Mouse (Mus musculus): Measurements from ENCODE around the gene Rxra.

The Rxra gene

GRCm38 (mm10) chr2:27670746-27671145 is 5.5 kb upstream of the Rxra start:
- DNase-seq (ENCODE audit: low spot score), result no peak

DNA sequence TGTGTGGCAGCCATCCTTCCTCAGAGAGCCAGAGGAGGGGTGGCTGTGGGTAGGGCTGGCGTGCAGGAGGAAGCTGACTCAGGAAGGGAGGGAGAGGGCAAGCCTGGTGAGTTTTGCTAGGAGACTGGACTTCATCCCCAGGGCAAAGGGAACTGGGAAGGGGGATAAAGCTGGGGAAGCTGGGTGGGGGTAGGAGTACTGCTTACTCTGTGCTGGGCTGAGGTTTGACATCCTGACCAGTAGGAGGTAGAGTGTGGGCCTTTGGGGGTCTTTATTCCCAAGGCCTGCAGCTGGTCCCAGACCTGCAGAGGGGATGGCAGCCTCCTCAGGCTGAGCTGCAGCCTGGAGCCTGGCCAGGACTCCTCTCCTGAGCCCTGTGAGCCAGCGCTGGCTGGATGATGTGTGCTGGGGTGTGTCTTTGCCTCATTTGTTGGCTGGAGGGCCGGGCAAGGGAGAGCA is 4.6 kb upstream of the Rxra start:
- DNase-seq (ENCODE audit: low spot score), result no peak

- no peak for DNase-seq (ENCODE audit: low spot score)
Observed at GRCm38 (mm10) chr2:27676478-27677325, 462 bp downstream of the Rxra start.

DNA sequence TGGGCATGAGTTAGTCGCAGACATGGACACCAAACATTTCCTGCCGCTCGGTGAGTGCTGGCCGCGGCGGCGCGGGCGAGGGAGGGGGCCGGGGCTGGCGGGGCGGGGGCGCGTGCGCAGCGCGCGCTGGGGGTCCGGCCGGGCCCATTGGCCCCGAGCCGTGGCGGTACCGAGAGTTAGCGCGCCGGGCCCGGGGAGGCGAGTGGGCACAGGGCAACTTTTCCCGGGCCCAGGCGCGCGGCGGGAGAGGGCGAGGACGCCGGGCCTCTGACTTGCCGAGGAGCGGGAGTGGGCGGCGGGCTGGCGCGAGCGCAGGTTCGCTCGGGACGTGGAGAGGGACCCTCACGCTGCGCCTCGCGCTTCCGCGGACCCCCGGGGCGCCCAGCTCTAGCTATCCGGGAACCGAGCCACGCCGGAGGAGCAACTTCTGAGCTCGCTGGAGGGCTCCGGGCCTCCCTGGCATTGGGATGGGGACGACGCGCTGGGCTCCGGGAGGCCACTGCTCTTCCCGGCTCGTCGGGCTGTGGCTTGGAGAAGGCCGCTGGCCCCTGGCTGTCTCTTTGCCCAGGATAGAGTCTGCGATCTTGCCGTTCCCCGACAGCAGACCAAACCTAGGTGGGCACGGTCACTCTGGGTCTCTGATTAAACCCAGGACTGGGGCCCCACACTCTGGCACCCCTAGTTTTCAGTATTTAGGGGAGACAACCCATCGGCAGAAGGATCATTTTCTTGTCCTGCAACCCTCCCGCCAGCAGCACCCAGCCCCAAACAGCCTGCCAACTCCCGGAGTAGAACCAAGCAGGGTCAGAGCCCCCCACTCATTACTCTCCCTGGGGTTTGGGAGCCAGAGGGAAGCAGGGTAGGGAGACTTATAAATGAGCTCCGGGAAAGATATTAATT is 1.4 kb downstream of the Rxra start:
- no peak for DNase-seq (ENCODE audit: low spot score)

DNA sequence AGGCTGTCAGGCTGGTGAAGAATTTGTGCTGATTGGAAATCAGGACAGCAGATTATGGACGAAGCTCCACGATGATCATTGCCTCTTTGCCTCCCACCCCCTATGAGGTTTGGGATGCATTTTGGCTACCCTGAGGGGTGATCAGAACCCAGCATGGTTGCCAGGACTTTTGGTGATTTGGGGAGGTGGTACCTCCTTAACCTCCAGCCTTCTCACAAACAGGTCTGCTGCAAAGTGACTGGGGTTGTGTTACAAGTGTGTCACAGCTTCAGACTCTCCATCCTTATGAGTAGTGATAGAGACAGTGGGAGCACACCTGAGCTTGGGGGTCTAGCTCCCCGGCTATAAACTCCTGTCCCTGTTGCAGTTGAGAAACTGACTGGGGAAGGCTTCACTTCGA is 2.1 kb downstream of the Rxra start:
- no peak for DNase-seq (ENCODE audit: low spot score)

GRCm38 (mm10) chr2:27678836-27679480 is 2.7 kb downstream of the Rxra start:
- no peak for DNase-seq (ENCODE audit: low spot score)

DNA sequence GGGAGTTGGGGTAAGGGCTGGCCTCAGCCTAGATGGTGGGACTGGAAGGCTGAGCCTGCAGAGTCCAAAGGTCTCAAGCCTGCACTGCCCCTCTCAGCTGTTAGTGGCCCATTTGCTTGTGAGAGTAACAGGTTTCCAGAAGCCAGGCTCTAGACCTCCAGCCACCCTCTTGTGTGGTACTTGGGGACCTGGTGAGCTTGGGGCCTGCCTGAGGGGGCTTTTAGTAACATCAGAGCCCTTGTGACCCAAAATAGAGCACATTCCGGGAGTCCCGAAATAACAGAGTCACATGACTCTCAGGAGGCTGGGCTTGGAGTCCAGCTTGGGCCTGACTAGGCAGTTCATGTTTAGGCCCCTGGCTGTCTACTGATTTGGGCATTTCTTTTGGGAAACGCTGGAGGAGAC is 3.4 kb downstream of the Rxra start:
- DNase-seq (ENCODE audit: low spot score), result no peak

GRCm38 (mm10) chr2:27680058-27680457 is 3.8 kb downstream of the Rxra start:
- DNase-seq (ENCODE audit: low spot score), result no peak

DNA sequence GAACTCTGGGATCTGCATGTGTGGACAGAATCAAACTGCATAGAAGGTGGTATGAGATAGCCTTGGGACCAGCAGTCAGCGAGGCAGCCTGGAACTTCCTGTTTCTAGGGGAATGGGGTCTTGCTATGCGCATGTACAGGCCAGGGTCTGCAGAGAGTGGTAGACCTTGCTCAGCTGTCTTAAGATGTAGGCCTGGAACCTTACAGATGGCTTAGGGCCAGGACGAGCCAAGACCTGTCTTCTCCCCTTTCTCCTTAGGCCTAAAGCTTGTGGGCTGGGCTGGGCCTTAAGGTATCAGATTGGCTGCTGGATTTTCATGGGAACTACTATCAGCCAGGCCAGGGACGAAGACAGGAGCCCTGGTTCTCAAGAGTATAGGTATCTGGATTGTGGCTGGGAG is 4.4 kb downstream of the Rxra start:
- DNase-seq (ENCODE audit: low spot score), result no peak

GRCm38 (mm10) chr2:27681426-27681825 is 5.2 kb downstream of the Rxra start:
- no peak for DNase-seq (ENCODE audit: low spot score)

GRCm38 (mm10) chr2:27682096-27682495 is 5.9 kb downstream of the Rxra start:
- no peak for DNase-seq (ENCODE audit: low spot score)

DNA sequence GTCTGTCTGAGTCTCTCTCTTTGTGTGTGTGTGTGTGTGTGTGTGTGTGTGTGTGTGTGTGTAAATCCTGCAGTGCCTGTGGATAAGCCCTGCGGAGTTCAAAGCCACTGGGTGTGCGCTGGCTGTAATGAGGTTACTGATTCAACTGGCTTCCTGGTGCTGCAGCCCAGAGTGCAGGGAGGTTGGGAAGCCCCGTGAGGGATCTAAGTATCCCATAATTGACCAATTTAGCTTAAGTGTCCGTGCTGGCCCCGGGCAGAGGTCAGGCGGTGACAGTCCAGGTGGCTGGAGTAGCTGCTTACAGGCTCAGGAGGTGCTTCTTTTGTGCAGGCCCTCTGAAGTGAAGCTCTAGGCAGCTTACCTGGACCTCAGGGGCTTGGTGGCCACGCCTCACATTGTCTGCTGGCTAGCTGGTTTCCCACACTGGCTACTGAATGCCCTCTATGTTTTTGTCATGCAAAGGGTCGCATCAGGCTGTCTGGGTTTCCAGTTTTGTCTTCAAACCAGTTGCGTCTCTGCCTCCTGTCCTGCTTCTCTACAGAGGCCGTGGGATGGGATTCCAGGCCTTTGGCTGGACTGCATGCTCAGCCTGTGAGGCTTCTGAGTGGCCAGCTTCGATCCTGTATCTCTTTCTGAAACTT is 7.9 kb downstream of the Rxra start:
- DNase-seq (ENCODE audit: low spot score), result no peak

DNA sequence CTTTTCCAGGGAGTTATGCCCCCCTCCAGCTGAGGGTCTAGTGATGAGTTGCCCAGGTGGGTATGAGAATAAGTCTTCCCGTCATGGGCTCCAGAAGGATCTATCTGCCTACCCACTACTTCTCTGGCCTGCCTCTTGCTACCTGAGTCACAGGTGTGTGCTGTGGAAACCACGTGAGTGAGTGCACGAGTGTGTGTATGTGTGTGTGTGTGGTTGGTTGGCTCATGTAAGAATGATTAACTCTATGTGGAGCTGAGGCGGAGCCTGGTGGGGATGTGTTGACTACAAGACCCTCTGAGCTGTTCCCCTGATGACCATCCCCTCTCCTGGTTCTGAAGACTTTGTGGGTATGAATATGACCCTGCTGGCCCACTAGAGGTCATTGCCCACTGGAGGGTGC is 9.7 kb downstream of the Rxra start:
- DNase-seq (ENCODE audit: low spot score), result no peak

GRCm38 (mm10) chr2:27686335-27686734 is 10.1 kb downstream of the Rxra start:
- DNase-seq (ENCODE audit: low spot score), result no peak

- DNase-seq (ENCODE audit: low spot score), result no peak
Observed at GRCm38 (mm10) chr2:27687041-27687440, 10.8 kb downstream of the Rxra start.

GRCm38 (mm10) chr2:27687973-27688372 is 11.7 kb downstream of the Rxra start:
- no peak for DNase-seq (ENCODE audit: low spot score)

GRCm38 (mm10) chr2:27690714-27691113 is 14.5 kb downstream of the Rxra start:
- no peak for DNase-seq (ENCODE audit: low spot score)

DNA sequence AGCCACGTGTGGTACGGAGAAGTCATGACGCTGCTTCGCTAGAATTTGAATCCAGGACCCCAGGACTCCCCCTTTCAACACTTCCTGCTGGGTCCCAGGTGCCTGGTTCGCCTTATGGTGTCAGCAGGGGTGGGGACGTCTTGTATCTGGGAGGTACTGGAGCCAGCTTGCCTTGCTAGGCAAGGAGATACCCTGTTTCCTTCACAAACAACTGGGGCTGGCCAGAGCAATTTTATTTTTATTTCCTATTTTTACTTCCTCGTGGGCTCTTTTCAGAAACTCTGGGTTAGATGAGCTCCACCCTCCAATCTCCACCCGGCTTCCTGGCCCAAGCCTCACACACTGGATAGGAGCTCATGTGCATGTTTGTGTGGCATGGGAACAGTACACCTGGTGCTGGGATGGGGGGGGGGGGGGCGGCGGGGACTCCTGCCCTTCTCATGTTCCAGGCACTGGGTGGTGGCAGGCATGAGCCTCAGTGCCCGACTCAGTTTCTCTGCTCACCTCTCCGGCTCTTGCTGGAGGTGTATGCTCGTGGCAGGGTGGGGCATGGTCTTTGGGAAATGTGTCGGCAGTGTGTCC is 15.0 kb downstream of the Rxra start:
- DNase-seq (ENCODE audit: low spot score), result no peak

GRCm38 (mm10) chr2:27692608-27693007 is 16.4 kb downstream of the Rxra start:
- DNase-seq (ENCODE audit: low spot score), result no peak

- no peak for DNase-seq (ENCODE audit: low spot score)
Observed at GRCm38 (mm10) chr2:27693684-27694083, 17.4 kb downstream of the Rxra start.

GRCm38 (mm10) chr2:27699574-27699973 is 23.3 kb downstream of the Rxra start:
- peak; percentile 53 for DNase-seq (ENCODE audit: low spot score)

- DNase-seq (ENCODE audit: low spot score), result no peak
Observed at GRCm38 (mm10) chr2:27702283-27702682, 26.0 kb downstream of the Rxra start.

All from left cerebral cortex, adult 11 months (tissue).